Mouse (Mus musculus) spleen, adult 2 months (tissue): ENCODE measurements around the gene Ston2.

Source experiments
- CTCF ChIP-seq: fragments of 200-500 bp; IDR thresholded peaks from 2 replicates; pipeline ENCODE4 v1.5.1; 2011; ENCODE audit warnings: mild to moderate bottlenecking, inconsistent platforms; ENCODE audit not compliant: insufficient read depth, insufficient read length, insufficient replicate concordance; ENCODE audit errors: extremely low read depth
- POLR2A ChIP-seq: fragments of 200-500 bp; IDR thresholded peaks from 2 replicates; pipeline ENCODE4 v1.6.1; 2011; ENCODE audit warnings: low read depth, low read length, inconsistent platforms

DNA sequence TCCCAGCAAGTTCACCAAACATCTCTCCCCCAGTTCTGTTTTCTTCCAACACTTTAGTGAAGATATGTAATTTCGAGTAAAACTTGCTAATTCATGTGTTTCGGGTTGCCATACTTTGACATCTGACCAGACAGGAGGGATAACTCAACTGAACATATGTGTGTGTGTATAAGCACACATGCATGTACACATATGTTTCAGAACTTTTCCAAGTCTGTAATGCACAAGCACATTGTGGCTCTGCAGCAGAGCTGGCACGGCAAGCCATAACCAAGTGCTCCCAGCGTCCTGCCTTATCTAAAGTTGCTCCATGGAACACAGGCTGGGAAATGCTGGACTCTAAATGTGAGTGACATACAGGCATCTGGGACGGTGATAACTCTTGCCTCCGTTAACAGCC is 78.6 kb downstream of the Ston2 start:
- TF ChIP-seq CTCF (no peak), POLR2A (no peak)
